Mouse (Mus musculus) heart, embryonic 13.5 days (tissue): ENCODE measurements around the gene Trip13. TPM values are rescaled to one million over a fixed set of nuclear protein-coding genes. Genes with fewer than 3 reads are reported as not detected.

Source experiments
- ATAC-seq: fragments of 200-750 bp; cut with Nextera tagmentation; 2 replicates; pipeline ENCODE4 v1.8.0; 2017; ENCODE audit warnings: moderate TSS enrichment; ENCODE audit not compliant: insufficient number of reproducible peaks, low FRiP score, low TSS enrichment; ENCODE audit errors: extremely low read depth
- H3K27ac ChIP-seq: fragments of 300-500 bp; sonication (generic); replicated peaks from 2 replicates; pipeline ENCODE4 v1.5.1; 2015; ENCODE audit warnings: moderate library complexity, mild to moderate bottlenecking, inconsistent platforms
- H3K27me3 ChIP-seq: fragments of 300-500 bp; sonication (generic); replicated peaks from 2 replicates; pipeline ENCODE4 v1.6.1; 2015; ENCODE audit warnings: mild to moderate bottlenecking, inconsistent platforms
- H3K36me3 ChIP-seq: fragments of 300-500 bp; sonication (generic); 2 replicates; pipeline ENCODE4 v1.6.1; 2015; ENCODE audit warnings: mild to moderate bottlenecking, inconsistent platforms
- H3K4me1 ChIP-seq: fragments of 300-500 bp; sonication (generic); 2 replicates; pipeline ENCODE4 v1.6.1; 2015; ENCODE audit warnings: inconsistent platforms
- H3K4me2 ChIP-seq: fragments of 300-500 bp; sonication (generic); 2 replicates; pipeline ENCODE4 v1.6.1; 2015; ENCODE audit warnings: inconsistent platforms, mild to moderate bottlenecking, moderate library complexity
- H3K4me3 ChIP-seq: fragments of 300-500 bp; sonication (generic); 2 replicates; pipeline ENCODE4 v1.5.1; 2015; ENCODE audit warnings: moderate library complexity, mild to moderate bottlenecking, inconsistent platforms
- H3K9ac ChIP-seq: fragments of 300-500 bp; sonication (generic); 2 replicates; pipeline ENCODE4 v1.6.1; 2015; ENCODE audit warnings: inconsistent platforms, mild to moderate bottlenecking, moderate library complexity
- H3K9me3 ChIP-seq: fragments of 300-500 bp; sonication (generic); 2 replicates; pipeline ENCODE4 v1.6.1; 2016; ENCODE audit warnings: inconsistent platforms
- WGBS: fragments of 180-500 bp; shearing (Covaris S2); methylation state at CpG from one replicate; pipeline ENCODE4 v1.1.7; 2015; ENCODE audit warnings: mixed read lengths; 5-methylcytosine and 5-hydroxymethylcytosine counted together
- polyA plus RNA-seq: library from polyadenylated mRNA; unstranded; fragments of >200 nt; fragmentation: Nextera tagmentation; extraction: Ambion mirVana; gene quantifications from 2 replicates; pipeline ENCODE4 v1.2.1, GENCODE M21; 2015

Gene Trip13
- polyA plus RNA-seq: 32.0 and 35.2 TPM in 2 replicates

DNA sequence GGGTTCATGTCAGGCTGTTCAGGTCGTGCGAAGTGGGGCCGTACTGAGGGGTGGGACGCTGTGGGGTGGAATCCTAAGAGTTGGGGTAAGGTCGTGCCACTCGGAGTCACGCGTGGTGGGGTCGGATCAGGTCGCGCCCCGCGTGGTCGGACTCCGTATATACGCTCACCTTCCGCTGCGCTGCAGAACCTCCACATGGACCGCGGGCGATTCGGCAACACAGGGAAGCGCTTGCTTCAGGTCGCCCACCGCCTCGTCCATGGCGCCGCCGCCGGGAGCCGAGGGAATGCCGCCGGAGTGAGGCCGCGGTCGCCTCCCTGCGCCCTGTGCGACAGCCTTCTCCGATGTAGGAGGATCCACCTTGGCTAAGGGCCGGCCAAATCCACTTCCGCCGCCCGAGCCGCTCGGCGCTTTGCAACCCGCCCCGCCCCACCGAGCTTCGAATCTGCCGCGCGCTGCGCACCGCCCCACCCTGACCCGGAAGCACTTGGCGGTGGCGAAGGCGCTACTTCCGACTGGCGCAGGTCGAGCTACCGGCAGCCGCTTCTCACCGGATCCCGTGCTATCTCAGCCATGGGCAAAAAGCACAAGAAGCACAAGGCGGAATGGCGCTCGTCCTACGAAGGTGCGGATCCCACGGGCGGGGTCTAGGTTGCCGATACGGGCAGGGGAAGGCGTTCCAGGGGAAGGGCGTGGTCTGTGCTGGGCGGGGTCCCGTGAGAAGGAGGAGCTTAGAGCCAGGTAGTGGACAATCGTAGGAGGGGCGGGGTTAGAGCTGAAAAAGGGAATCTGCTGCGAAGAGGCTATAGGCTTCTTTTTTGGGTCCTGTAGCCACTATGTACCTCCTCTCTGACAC lies at the start of gene Trip13, which contains the start of gene Brd9:
Trip13 (minus strand) TSS at position 464 of the 856 bp plus-strand sequence.
Brd9 (plus strand) TSS at position 491 of the 856 bp plus-strand sequence.
- under 1% methylated on average over 82 of the region's 82 CpGs for WGBS
- Histone ChIP-seq H3K9me3 (no peaks in the 10 kb centered on the region), H3K36me3 (peaks cover 63% of the 10 kb centered on the region)

DNA sequence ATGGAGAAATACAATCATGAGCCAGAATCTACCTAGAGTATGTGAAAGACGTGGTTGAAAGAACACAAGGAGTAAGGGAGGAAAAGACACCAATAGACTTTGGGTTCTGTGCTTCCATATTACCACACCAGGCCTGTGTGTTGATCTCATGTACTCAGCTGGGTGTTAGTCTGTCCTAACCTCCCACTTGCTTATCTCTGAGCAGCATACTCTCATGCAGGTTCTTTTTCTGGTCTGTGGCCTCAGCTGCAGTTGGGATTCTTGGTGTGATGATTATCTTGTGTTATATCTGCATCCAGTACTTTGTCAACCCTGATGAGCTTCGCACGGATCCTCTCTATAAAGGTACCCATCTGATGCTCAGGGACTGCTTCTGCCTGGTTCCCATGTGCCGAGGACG lies 39.4 kb upstream of the Trip13 start:
- Histone ChIP-seq H3K27ac (no peak overlapping the region), H3K4me1 (no peaks in the 10 kb centered on the region), H3K9ac (no peak overlapping the region), H3K36me3 (no peaks in the 10 kb centered on the region), H3K9me3 (no peaks in the 10 kb centered on the region), H3K27me3 (no peaks in the 10 kb centered on the region), H3K4me2 (no peak overlapping the region), H3K4me3 (no peak overlapping the region)
- 83% methylated on average over 5 of the region's 5 CpGs for whole genome bisulfite sequencing
- no peak for ATAC-seq

More for the DNA sequence above, at the start of gene Trip13, which contains the start of gene Brd9:
- ATAC-seq: peak; percentile 91
- H3K4me3 ChIP-seq: peak within 1 kb of the TSS; percentile 79
- H3K4me2 ChIP-seq: peak within 1 kb of the TSS; percentile 79
- H3K27ac ChIP-seq: peak within 1 kb of the TSS; percentile 80
- peaks cover 16% of the 10 kb centered on the region for H3K4me1 ChIP-seq
- peak within 1 kb of the TSS; percentile 85 for H3K9ac ChIP-seq
- no peaks in the 10 kb centered on the region for H3K27me3 ChIP-seq

DNA sequence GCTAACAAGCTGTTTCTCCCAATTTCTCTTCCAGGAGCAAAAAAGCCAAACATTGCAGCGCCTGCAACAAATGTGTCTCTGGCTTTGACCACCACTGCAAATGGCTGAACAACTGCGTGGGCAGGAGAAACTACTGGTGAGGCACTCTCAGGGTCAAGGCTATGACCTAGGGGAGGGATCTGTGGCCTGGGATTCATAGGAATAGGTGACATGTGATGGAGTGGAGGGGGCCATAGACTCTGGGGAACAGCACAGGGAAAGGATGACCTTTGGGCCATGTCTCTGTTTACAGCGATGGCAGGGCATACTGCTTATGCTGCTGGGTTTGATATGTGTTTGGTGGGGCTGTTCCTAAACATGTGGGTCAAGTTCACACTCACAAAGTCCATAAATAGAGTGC lies 36.9 kb upstream of the Trip13 start:
- Histone ChIP-seq H3K36me3 (no peaks in the 10 kb centered on the region), H3K4me1 (peaks cover 13% of the 10 kb centered on the region), H3K9ac (no peak overlapping the region), H3K27me3 (no peaks in the 10 kb centered on the region), H3K4me3 (no peak overlapping the region), H3K9me3 (no peaks in the 10 kb centered on the region), H3K27ac (no peak overlapping the region), H3K4me2 (no peak overlapping the region)
- WGBS: 77% methylated on average over 3 of the region's 3 CpGs
- ATAC-seq: no peak

DNA sequence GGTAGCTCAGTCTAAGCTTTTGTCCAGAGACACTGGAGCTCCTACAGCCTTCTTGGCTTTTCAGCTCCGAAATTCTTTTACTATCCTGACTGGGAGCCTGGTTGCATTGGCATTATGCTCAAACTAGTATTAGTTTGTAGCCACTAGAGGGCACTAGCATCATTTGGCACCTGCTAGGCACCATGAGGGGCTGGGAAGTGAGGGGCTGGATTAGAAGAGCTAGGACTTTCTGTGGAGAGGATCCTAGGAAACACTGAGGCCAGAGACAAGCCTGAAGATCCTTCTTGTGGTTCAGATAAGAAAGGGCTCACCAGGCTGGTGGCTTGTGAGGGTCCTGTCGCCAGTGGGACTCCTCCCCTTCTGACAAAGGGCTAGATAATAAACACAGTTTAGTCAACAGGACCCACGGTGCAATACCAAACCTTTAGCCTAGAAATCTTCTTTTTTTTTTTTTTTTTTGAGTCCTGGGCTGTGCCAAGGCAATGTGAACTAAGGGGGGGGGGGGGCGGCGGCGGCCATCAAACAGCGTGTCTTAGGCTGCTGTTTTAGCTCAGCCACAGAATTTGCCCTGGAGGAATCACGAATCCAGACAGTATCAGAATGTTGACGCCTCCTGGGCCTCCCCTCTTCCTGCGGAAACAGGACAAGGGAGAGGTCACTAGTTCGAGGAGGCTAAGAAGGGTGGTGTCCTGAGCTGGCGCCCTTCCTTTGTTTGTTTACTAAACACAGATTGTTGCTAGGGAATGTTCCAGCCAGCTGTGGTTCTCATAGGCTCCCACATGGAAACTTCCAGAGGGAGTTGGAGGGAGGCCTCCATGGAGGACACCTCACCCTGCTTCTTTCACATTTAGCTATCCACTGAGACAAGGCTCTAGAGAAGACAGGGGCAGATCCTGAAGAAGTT lies 33.2 kb upstream of the Trip13 start:
- peak; percentile 58; the same call in 1 of the 2 replicates for ATAC-seq
- Histone ChIP-seq H3K4me3 (peak overlapping the region; percentile 24), H3K4me2 (peak overlapping the region; percentile 62), H3K27me3 (no peaks in the 10 kb centered on the region), H3K27ac (peak overlapping the region; percentile 64), H3K4me1 (peaks cover 13% of the 10 kb centered on the region), H3K9me3 (no peaks in the 10 kb centered on the region), H3K36me3 (no peaks in the 10 kb centered on the region), H3K9ac (peak overlapping the region; percentile 59)
- 12% methylated on average over 12 of the region's 12 CpGs for WGBS

GRCm38 (mm10) chr13:73963551-73963950 lies 26.0 kb upstream of the Trip13 start, which contains the start of gene Zdhhc11:
Gene Zdhhc11 (plus strand): TSS chr13:73963851.
- no peak for ATAC-seq
- Histone ChIP-seq H3K4me3 (no peak within 1 kb of the TSS), H3K9ac (no peak within 1 kb of the TSS), H3K4me2 (no peak within 1 kb of the TSS), H3K9me3 (no peaks in the 10 kb centered on the region), H3K36me3 (peaks cover 36% of the 10 kb centered on the region), H3K27me3 (no peaks in the 10 kb centered on the region), H3K27ac (no peak within 1 kb of the TSS), H3K4me1 (no peaks in the 10 kb centered on the region)
- 88% methylated on average over 5 of the region's 5 CpGs for WGBS

DNA sequence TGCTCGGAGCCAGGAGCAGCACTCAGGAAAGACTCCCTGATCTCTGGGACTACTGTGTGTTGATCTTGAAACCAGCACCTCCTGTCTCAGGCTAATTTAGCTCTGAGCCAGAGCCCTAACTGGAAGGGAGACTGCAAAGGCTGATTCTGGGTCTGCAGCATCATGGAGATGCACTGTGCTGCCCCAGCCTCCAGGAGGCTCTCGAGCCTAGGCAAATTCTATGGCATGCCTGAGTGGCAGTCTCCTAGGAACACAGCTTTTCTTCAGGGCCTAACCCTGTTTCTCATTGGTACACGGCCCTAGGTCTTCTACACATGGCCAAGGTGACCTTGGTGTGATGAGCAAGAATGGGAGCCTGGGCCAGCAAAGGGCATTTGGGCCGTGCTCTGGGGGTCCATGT lies 23.6 kb upstream of the Trip13 start:
- peaks cover 60% of the 10 kb centered on the region for H3K36me3 ChIP-seq
- H3K9me3 ChIP-seq: no peaks in the 10 kb centered on the region
- ATAC-seq: no peak
- H3K4me2 ChIP-seq: no peak overlapping the region
- 79% methylated on average over 4 of the region's 4 CpGs for WGBS
- no peak overlapping the region for H3K9ac ChIP-seq
- H3K27ac ChIP-seq: no peak overlapping the region
- H3K27me3 ChIP-seq: no peaks in the 10 kb centered on the region
- no peaks in the 10 kb centered on the region for H3K4me1 ChIP-seq
- H3K4me3 ChIP-seq: no peak overlapping the region

DNA sequence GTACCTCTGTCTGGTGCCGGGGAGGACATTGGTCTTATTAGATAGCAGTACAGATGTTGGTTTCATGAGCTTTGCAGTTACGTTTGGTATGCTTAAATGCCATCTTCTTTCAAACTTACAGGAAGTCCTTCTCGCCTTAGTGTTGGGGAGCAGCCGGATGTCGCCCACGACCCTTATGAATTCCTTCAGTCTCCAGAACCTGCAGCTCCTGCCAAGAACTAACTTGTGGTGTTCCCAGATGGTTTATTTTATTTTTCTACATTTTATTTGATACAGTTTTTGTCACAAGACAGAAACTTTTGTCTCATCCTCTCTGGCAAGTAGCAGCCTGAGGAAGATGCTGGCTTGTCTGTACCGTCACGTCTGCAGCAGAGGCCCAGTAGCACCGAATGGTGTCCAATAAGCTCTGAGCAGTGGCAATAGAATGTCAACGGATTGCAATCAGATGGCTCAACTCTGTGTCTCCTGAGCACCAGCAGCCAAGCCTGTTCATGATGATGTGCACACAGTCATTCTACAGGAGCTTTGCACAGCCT lies 22.6 kb upstream of the Trip13 start:
- 88% methylated on average over 10 of the region's 10 CpGs for WGBS
- ATAC-seq: no peak
- H3K27me3 ChIP-seq: no peaks in the 10 kb centered on the region
- H3K27ac ChIP-seq: no peak overlapping the region
- no peak overlapping the region for H3K4me3 ChIP-seq
- H3K9me3 ChIP-seq: no peaks in the 10 kb centered on the region
- H3K4me1 ChIP-seq: no peaks in the 10 kb centered on the region
- H3K4me2 ChIP-seq: no peak overlapping the region
- peaks cover 70% of the 10 kb centered on the region for H3K36me3 ChIP-seq
- H3K9ac ChIP-seq: no peak overlapping the region

DNA sequence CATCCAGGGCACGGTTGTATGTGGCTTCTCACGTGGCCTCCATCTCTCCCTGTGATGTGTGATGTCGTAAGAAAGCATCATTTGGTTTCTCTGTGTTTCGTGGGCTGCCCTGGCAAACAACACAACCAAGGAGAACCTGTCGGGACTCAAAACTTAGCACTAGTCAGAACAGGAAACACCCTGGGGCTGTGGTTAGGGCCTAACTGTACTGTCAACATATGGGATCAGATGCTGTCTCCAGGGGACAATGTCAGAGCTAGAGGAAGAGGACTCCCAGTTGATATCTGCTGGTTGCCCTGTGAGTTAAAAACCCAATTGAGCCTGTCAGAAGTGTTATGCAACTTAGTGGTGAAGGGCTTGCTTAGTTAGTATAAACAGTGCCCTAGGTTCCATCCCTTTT lies 17.9 kb upstream of the Trip13 start:
- no peak overlapping the region for H3K9ac ChIP-seq
- 81% methylated on average over 5 of the region's 5 CpGs for WGBS
- ATAC-seq: no peak
- peaks cover 98% of the 10 kb centered on the region for H3K36me3 ChIP-seq
- H3K4me1 ChIP-seq: no peaks in the 10 kb centered on the region
- no peak overlapping the region for H3K4me2 ChIP-seq
- H3K27me3 ChIP-seq: no peaks in the 10 kb centered on the region
- H3K9me3 ChIP-seq: no peaks in the 10 kb centered on the region
- H3K4me3 ChIP-seq: no peak overlapping the region
- no peak overlapping the region for H3K27ac ChIP-seq

- 80% methylated on average over 6 of the region's 6 CpGs for WGBS
Observed at GRCm38 (mm10) chr13:73954666-73955065, 17.1 kb upstream of the Trip13 start.

GRCm38 (mm10) chr13:73953551-73954130 lies 16.1 kb upstream of the Trip13 start:
- no peak for ATAC-seq
- no peak overlapping the region for H3K9ac ChIP-seq
- peaks cover 98% of the 10 kb centered on the region for H3K36me3 ChIP-seq
- no peaks in the 10 kb centered on the region for H3K27me3 ChIP-seq
- no peak overlapping the region for H3K27ac ChIP-seq
- H3K4me3 ChIP-seq: no peak overlapping the region
- no peaks in the 10 kb centered on the region for H3K4me1 ChIP-seq
- WGBS: 100% methylated on average over 1 of the region's 1 CpGs
- H3K9me3 ChIP-seq: no peaks in the 10 kb centered on the region
- no peak overlapping the region for H3K4me2 ChIP-seq

More at GRCm38 (mm10) chr13:73954666-73955065, 17.1 kb upstream of the Trip13 start:
- Histone ChIP-seq H3K4me3 (no peak overlapping the region), H3K9ac (no peak overlapping the region), H3K36me3 (peaks cover 98% of the 10 kb centered on the region), H3K4me1 (no peaks in the 10 kb centered on the region), H3K9me3 (no peaks in the 10 kb centered on the region), H3K27me3 (no peaks in the 10 kb centered on the region), H3K27ac (no peak overlapping the region), H3K4me2 (no peak overlapping the region)
- ATAC-seq: no peak

- H3K4me3 ChIP-seq: no peak overlapping the region
- no peak overlapping the region for H3K27ac ChIP-seq
- no peak overlapping the region for H3K9ac ChIP-seq
- H3K4me2 ChIP-seq: no peak overlapping the region
- WGBS: 89% methylated on average over 9 of the region's 9 CpGs
- peaks cover 99% of the 10 kb centered on the region for H3K36me3 ChIP-seq
- no peaks in the 10 kb centered on the region for H3K27me3 ChIP-seq
- H3K4me1 ChIP-seq: no peaks in the 10 kb centered on the region
- ATAC-seq: no peak
- H3K9me3 ChIP-seq: no peaks in the 10 kb centered on the region
Observed at GRCm38 (mm10) chr13:73944606-73945005, 7.0 kb upstream of the Trip13 start.
